Mouse (Mus musculus) ES-CJ7 (cell line): ENCODE data around the gene B3galt1.

ENCODE experiments used
- DNase-seq: peaks from one replicate; pipeline ENCODE4 v3.0.0; 2011; ENCODE audit warnings: low read depth, low spot score

B3galt1 gene

GRCm38 (mm10) chr2:67730771-67731170, 165.1 kb downstream of the B3galt1 start:
- DNase-seq, result no peak

- no peak for DNase-seq
These were observed 185.9 kb downstream of the B3galt1 start for GRCm38 (mm10) chr2:67751585-67751984.

- DNase-seq, result no peak
These were observed 190.8 kb downstream of the B3galt1 start for GRCm38 (mm10) chr2:67756507-67756906.

GRCm38 (mm10) chr2:67787536-67787935, 221.9 kb downstream of the B3galt1 start:
- no peak for DNase-seq

GRCm38 (mm10) chr2:67797561-67797960, 231.9 kb downstream of the B3galt1 start:
- no peak for DNase-seq

- no peak for DNase-seq
These were observed 234.3 kb downstream of the B3galt1 start for GRCm38 (mm10) chr2:67799981-67800380.

GRCm38 (mm10) chr2:67816149-67816548, 250.5 kb downstream of the B3galt1 start:
- no peak for DNase-seq

GRCm38 (mm10) chr2:67818014-67818413, 252.3 kb downstream of the B3galt1 start:
- no peak for DNase-seq

GRCm38 (mm10) chr2:67822360-67822759, 256.7 kb downstream of the B3galt1 start:
- no peak for DNase-seq

- DNase-seq, result no peak
These were observed 262.0 kb downstream of the B3galt1 start for GRCm38 (mm10) chr2:67827697-67828096.

GRCm38 (mm10) chr2:67829055-67829915, 263.6 kb downstream of the B3galt1 start:
- no peak for DNase-seq

- no peak for DNase-seq
These were observed 282.1 kb downstream of the B3galt1 start for GRCm38 (mm10) chr2:67847806-67848205.

- no peak for DNase-seq
These were observed 285.1 kb downstream of the B3galt1 start for GRCm38 (mm10) chr2:67850725-67851124.

GRCm38 (mm10) chr2:67858340-67858739, 292.7 kb downstream of the B3galt1 start:
- no peak for DNase-seq

GRCm38 (mm10) chr2:67859004-67859403, 293.3 kb downstream of the B3galt1 start:
- DNase-seq, result no peak

- no peak for DNase-seq
These were observed 307.7 kb downstream of the B3galt1 start for GRCm38 (mm10) chr2:67873368-67873767.

- DNase-seq, result no peak
These were observed 314.2 kb downstream of the B3galt1 start for GRCm38 (mm10) chr2:67879836-67880235.

- no peak for DNase-seq
These were observed 316.1 kb downstream of the B3galt1 start for GRCm38 (mm10) chr2:67881713-67882281.

- DNase-seq, result no peak
These were observed 332.5 kb downstream of the B3galt1 start for GRCm38 (mm10) chr2:67897956-67898689.

GRCm38 (mm10) chr2:67901574-67901973, 335.9 kb downstream of the B3galt1 start:
- DNase-seq, result no peak

- DNase-seq, result no peak
These were observed 337.1 kb downstream of the B3galt1 start for GRCm38 (mm10) chr2:67902651-67903292.

- DNase-seq, result no peak
These were observed 338.1 kb downstream of the B3galt1 start for GRCm38 (mm10) chr2:67903769-67904168.
